ENCODE assay signal across 26 mouse cellular contexts in genomic region chr13:95881427-95881826, GRCm38 (mm10). TPM values are rescaled to one million over a fixed set of nuclear protein-coding genes. Genes with fewer than 3 reads are reported as not detected.
DNase-seq lines count a peak whose midpoint lies in the region; ATAC-seq and TF ChIP-seq lines count a peak whose summit lies in the region.
"Had no signal": no experiment of that assay in that cellular context is flagged by ENCODE, and none has a peak within 500 bp of the region (broad histone marks: within the 10 kb centered on the region; RNA-seq: fewer than 3 reads in every experiment).

No protein-coding gene starts in this region.

- H3K27ac ChIP-seq in forebrain, embryonic 12.5 days = 0 out of 2 replicates have a peak overlapping the region, but pooled peaks have one; percentile 19
- H3K27ac ChIP-seq in forebrain, embryonic 15.5 days (replicated peaks) = no peak overlapping the region
- H3K27ac ChIP-seq in liver, adult 2 months (replicated peaks; ENCODE audit: insufficient read depth, low read depth, low read length) = peak overlapping the region; percentile 75
- H3K27ac ChIP-seq in liver, embryonic 12.5 days = no peak overlapping the region
- H3K27ac ChIP-seq in layer of hippocampus, adult 2 months = no peak overlapping the region
- H3K27ac ChIP-seq: embryonic facial prominence, embryonic 12.5 days; embryonic facial prominence, embryonic 15.5 days; gastrocnemius, adult 2 months; heart, embryonic 15.5 days; hindbrain, embryonic 12.5 days had no signal

- no peak for TF ChIP-seq CTCF in liver, adult 2 months (IDR thresholded peaks at IDR 0.05; ENCODE audit: low read depth, low read length)
- no peak for TF ChIP-seq CTCF in layer of hippocampus, adult 2 months (conservative IDR thresholded peaks at IDR 0.05)

- DNase-seq in liver, adult 2 months (ENCODE audit: extremely low read depth, low read depth, low spot score) = peak; percentile 68
- peak; percentile 23 for DNase-seq in naive thymus-derived CD4-positive, alpha-beta T cell, adult 2 months (ENCODE audit: low read depth)
- DNase-seq in left cerebral cortex, postnatal 14 days (ENCODE audit: low spot score in 2 of 2) = no peak
- DNase-seq in layer of hippocampus, adult 2 months (ENCODE audit: low spot score in 2 of 2) = no peak
- DNase-seq: adrenal gland, postnatal 10 days; adrenal gland, postnatal 36 days; cerebellum, adult 18-20 months; cerebellum, adult 9-10 months; cerebellum, postnatal 14 days; gastrocnemius, adult 2 months; gastrocnemius, postnatal 14 days; heart, adult 18-20 months; heart, postnatal 10 days; heart, postnatal 36 days had no signal

- 92% methylated on average over 9 of the region's 9 CpGs for WGBS in forebrain, embryonic 12.5 days
- WGBS in forebrain, embryonic 15.5 days = 82% methylated on average over 9 of the region's 9 CpGs
- 35% methylated on average over 9 of the region's 9 CpGs for WGBS in liver, adult 2 months
- 80% methylated on average over 9 of the region's 9 CpGs for WGBS in liver, embryonic 12.5 days (ENCODE audit: insufficient replicate concordance)

- no peak overlapping the region for H3K9ac ChIP-seq in forebrain, embryonic 12.5 days
- H3K9ac ChIP-seq in forebrain, embryonic 15.5 days (replicated peaks) = no peak overlapping the region
- peak overlapping the region; percentile 37 for H3K9ac ChIP-seq in liver, adult 2 months (ENCODE audit: low read depth, low read length)
- no peak overlapping the region for H3K9ac ChIP-seq in liver, embryonic 12.5 days
- H3K9ac ChIP-seq: embryonic facial prominence, embryonic 12.5 days; embryonic facial prominence, embryonic 15.5 days; heart, embryonic 12.5 days; heart, embryonic 15.5 days; hindbrain, embryonic 12.5 days; hindbrain, embryonic 15.5 days had no signal

- intact Hi-C loops in left cerebral cortex, postnatal 14 days (cut with DNase I) = no loop called here

- TF ChIP-seq POLR2A in liver, adult 2 months (IDR thresholded peaks at IDR 0.05; ENCODE audit: extremely low read depth, insufficient read depth, low read length) = no peak

- no peak for ATAC-seq in forebrain, embryonic 12.5 days (ENCODE audit: low FRiP score)
- no peak for ATAC-seq in forebrain, embryonic 15.5 days (replicated peaks)
- no peak for ATAC-seq in liver, embryonic 12.5 days
- peak; percentile 35; the same call in 1 of the 2 replicates for ATAC-seq in granulocyte monocyte progenitor cell, adult 5-6 weeks (replicated peaks; ENCODE audit: poor library complexity, severe bottlenecking)
- ATAC-seq: forebrain, embryonic 16.5 days; Patski had no signal

- no peaks in the 10 kb centered on the region for H3K27me3 ChIP-seq in forebrain, embryonic 12.5 days
- no peaks in the 10 kb centered on the region for H3K27me3 ChIP-seq in forebrain, embryonic 15.5 days
- H3K27me3 ChIP-seq in liver, adult 2 months (ENCODE audit: control insufficient read depth, insufficient read depth, low read length) = no peaks in the 10 kb centered on the region
- H3K27me3 ChIP-seq in liver, embryonic 12.5 days (replicated peaks) = no peaks in the 10 kb centered on the region
- H3K27me3 ChIP-seq: embryonic facial prominence, embryonic 12.5 days; embryonic facial prominence, embryonic 15.5 days; heart, embryonic 12.5 days; heart, embryonic 15.5 days; hindbrain, embryonic 12.5 days; hindbrain, embryonic 15.5 days had no signal

- H3K36me3 ChIP-seq in forebrain, embryonic 12.5 days (replicated peaks) = no peaks in the 10 kb centered on the region
- H3K36me3 ChIP-seq in forebrain, embryonic 15.5 days = no peaks in the 10 kb centered on the region
- H3K36me3 ChIP-seq in liver, adult 2 months (ENCODE audit: control insufficient read depth, insufficient read depth, low read length) = no peaks in the 10 kb centered on the region
- no peaks in the 10 kb centered on the region for H3K36me3 ChIP-seq in liver, embryonic 12.5 days
- H3K36me3 ChIP-seq: embryonic facial prominence, embryonic 12.5 days; embryonic facial prominence, embryonic 15.5 days; heart, embryonic 12.5 days; heart, embryonic 15.5 days; hindbrain, embryonic 12.5 days; hindbrain, embryonic 15.5 days had no signal

- no peak overlapping the region for H3K4me3 ChIP-seq in forebrain, embryonic 12.5 days (replicated peaks)
- no peak overlapping the region for H3K4me3 ChIP-seq in forebrain, embryonic 15.5 days
- H3K4me3 ChIP-seq in liver, adult 2 months (ENCODE audit: insufficient read depth, low read depth, low read length) = no peak overlapping the region
- no peak overlapping the region for H3K4me3 ChIP-seq in liver, embryonic 12.5 days
- H3K4me3 ChIP-seq in layer of hippocampus, adult 2 months = no peak overlapping the region
- H3K4me3 ChIP-seq: embryonic facial prominence, embryonic 12.5 days; embryonic facial prominence, embryonic 15.5 days; gastrocnemius, adult 2 months; heart, embryonic 12.5 days; heart, embryonic 15.5 days; hindbrain, embryonic 12.5 days; hindbrain, embryonic 15.5 days had no signal

- peaks cover 52% of the 10 kb centered on the region for H3K79me2 ChIP-seq in liver, adult 2 months (ENCODE audit: control insufficient read depth, insufficient read depth, low read length)

- H3K4me1 ChIP-seq in forebrain, embryonic 12.5 days = peaks cover 17% of the 10 kb centered on the region
- peaks cover 4% of the 10 kb centered on the region; the same call in 1 of the 2 replicates for H3K4me1 ChIP-seq in forebrain, embryonic 15.5 days
- H3K4me1 ChIP-seq in liver, adult 2 months (ENCODE audit: control insufficient read depth, insufficient read depth, low read length) = peaks cover 45% of the 10 kb centered on the region
- peaks cover 11% of the 10 kb centered on the region for H3K4me1 ChIP-seq in liver, embryonic 12.5 days
- H3K4me1 ChIP-seq: heart, embryonic 12.5 days; heart, embryonic 15.5 days; hindbrain, embryonic 15.5 days had no signal

- no peaks in the 10 kb centered on the region for H3K9me3 ChIP-seq in forebrain, embryonic 12.5 days
- H3K9me3 ChIP-seq in forebrain, embryonic 15.5 days = no peaks in the 10 kb centered on the region
- H3K9me3 ChIP-seq in liver, embryonic 12.5 days (replicated peaks) = no peaks in the 10 kb centered on the region
- H3K9me3 ChIP-seq: embryonic facial prominence, embryonic 12.5 days; embryonic facial prominence, embryonic 15.5 days; heart, embryonic 12.5 days; heart, embryonic 15.5 days; hindbrain, embryonic 12.5 days; hindbrain, embryonic 15.5 days had no signal

- no peak overlapping the region for H3K4me2 ChIP-seq in forebrain, embryonic 12.5 days
- no peak overlapping the region for H3K4me2 ChIP-seq in forebrain, embryonic 15.5 days (replicated peaks)
- H3K4me2 ChIP-seq in liver, embryonic 12.5 days = no peak overlapping the region
- H3K4me2 ChIP-seq: embryonic facial prominence, embryonic 12.5 days; embryonic facial prominence, embryonic 15.5 days; heart, embryonic 12.5 days; heart, embryonic 15.5 days; hindbrain, embryonic 12.5 days; hindbrain, embryonic 15.5 days had no signal

RNA-seq across cellular contexts. Expression of gene Iqgap2, which starts 10.3 kb away (rescaled TPM):
- polyA plus RNA-seq in forebrain, embryonic 12.5 days (2016; fragmentation: Nextera tagmentation; extraction: Ambion mirVana) = 16.7 and 17.2 TPM in 2 replicates
- polyA plus RNA-seq in forebrain, embryonic 15.5 days (2015; fragmentation: Nextera tagmentation; extraction: Ambion mirVana) = 5.2 and 5.3 TPM in 2 replicates
- 156 and 189 TPM in 2 replicates for total RNA-seq in liver, adult 2 months (2014; rRNA removed)
- 21.4 and 31.5 TPM in 2 replicates for polyA plus RNA-seq in liver, adult 2 months (2012; rRNA removed)
- 14.5 and 14.7 TPM in 2 replicates for polyA plus RNA-seq in liver, embryonic 12.5 days (2016; fragmentation: Nextera tagmentation; extraction: Ambion mirVana)
- total RNA-seq in granulocyte monocyte progenitor cell, adult 5-6 weeks (2014; fragmentation: Nextera tagmentation) = 71.4 and 91.9 TPM in 2 replicates
- 143 and 157 TPM in 2 replicates for total RNA-seq in granulocyte monocyte progenitor cell, adult 5-6 weeks (2017)
- 10 to 100 TPM; 15.9 to 17.2 TPM for total RNA-seq in left cerebral cortex, postnatal 14 days (2021)
- total RNA-seq in layer of hippocampus, adult 2 months (2021) = 10 to 100 TPM; 95.2 to 97.7 TPM

Comparison
In these comparisons a context has a peak if more than half of its experiments do, and no peak if none do; other contexts are left out.
1. H3K27ac ChIP-seq: peak in forebrain, embryonic 12.5 days (single experiment) and liver, adult 2 months (single experiment); none in forebrain, embryonic 15.5 days (single experiment), liver, embryonic 12.5 days (single experiment) and layer of hippocampus, adult 2 months (single experiment).
2. DNase-seq: peak in liver, adult 2 months (single experiment) and naive thymus-derived CD4-positive, alpha-beta T cell, adult 2 months (single experiment); none in left cerebral cortex, postnatal 14 days (0 of 2) and layer of hippocampus, adult 2 months (0 of 2).